Mouse (Mus musculus): ENCODE measurements at regions not wholly inside any gene's neighbourhood (a gene's known extent, or its start where the extent isn't known, plus 50 kb on each side); places are given as distances from the start of the nearest gene placed in this dataset.

DNA sequence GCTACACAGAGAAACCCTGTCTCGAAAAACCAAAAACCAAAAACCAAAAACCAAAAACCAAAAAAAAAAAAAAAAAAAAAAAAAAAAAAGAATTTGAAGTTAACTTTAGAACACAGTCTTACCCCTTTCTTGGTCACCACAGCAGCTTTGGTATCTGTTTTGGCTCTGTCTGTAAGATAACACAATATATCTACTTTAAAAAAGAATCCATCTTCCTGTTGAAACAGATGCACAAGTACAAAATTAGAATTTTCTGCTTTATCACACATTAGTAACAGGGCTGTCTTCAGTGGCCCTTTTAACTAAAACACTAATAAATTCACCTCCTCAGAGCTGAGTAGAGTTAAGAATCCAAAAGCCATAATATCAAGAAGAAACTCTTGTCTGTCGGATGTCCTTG, 80.5 kb upstream of the Azi2 start:
- TF ChIP-seq CTCF (IDR thresholded peaks at IDR 0.05; ENCODE audit: control insufficient read depth, insufficient read depth, insufficient read length) (no peak), USF1 (IDR thresholded peaks at IDR 0.05; ENCODE audit: low read depth) (no peak), MYOG (IDR thresholded peaks at IDR 0.05; ENCODE audit: control insufficient read depth, extremely low read depth, insufficient read length) (no peak), CEBPB (IDR thresholded peaks at IDR 0.05; ENCODE audit: low read depth) (no peak)

Data from C2C12 (cell line).